Mouse (Mus musculus): ENCODE results near the gene Ucma. TPM values are rescaled to one million over a fixed set of nuclear protein-coding genes. Genes with fewer than 3 reads are reported as not detected.
"Not testable (repeated sequence)": the region's sequence is repeated elsewhere in the genome, so short reads cannot be mapped to it uniquely, and the experiment has no call there.

Ucma gene
- not detected in 2 replicates for polyA plus RNA-seq (2012; rRNA removed)

DNA sequence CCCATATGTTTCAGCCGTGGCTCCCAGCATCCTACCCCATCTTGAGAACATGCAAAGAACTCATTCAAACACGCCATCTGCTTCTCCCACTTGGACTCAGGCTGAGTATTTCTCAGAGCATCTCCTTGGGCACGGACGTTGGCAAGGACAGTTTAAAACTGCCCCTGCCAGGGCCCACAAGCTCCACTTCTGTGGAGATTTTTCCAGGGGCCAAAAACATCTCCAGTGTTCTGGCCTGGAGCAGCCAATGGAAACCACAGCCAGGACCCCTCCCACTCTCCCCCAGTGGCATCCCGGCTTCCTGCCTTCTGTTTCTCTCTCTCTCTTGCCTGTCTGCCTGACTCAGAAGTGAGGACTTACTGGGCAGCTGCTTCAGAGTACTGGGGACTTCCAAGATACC lies at the start of gene Ucma:
Gene Ucma, plus strand, starts transcription at position 316 of the 400 bp plus-strand sequence.
- no peak for DNase-seq (ENCODE audit: low read depth, low spot score)
- 72% methylated on average over 5 of the region's 5 CpGs for WGBS

DNA sequence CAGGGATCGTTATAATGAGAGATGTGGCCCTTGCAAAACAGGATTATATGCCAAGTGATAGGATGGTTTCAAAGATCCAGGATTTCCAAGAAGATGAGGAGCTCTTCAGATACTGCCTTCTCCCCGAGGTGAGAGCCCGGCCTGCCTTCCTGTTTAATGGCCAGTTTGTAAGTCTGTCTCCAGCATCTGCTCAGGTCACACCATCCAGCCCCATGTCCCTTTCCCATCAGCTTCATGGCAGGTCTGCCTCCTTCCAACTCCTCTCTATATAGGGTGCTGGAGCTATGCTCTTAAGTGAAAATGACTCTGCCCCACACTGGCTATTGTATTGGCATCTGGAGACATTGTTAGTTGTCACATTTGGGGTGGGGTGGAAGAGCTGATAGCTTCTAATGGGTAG lies 48.5 kb upstream of the Ucma start:
- DNase-seq (ENCODE audit: low read depth, low spot score) = no peak
- WGBS = 92% methylated on average over 3 of the region's 3 CpGs

DNA sequence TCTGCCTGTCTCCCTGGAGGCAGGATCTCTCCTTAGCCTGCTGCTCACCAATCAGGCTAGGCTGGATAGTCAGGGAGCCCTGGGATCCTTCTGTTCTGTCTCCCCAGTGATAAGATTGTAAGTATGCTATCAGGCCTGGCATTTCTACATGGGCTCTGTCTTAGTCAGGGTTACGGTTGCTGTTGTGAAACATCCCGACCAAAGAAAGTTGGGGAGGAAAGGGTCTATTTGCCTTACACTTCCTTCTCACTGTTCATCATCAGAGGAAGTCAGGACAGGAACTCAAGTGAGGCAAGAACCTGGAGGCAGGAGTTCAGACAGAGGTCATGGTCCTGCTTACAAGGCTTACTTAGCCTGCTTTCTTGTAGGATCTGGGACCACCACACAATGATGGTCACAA lies 46.7 kb upstream of the Ucma start:
- 78% methylated on average over 2 of the region's 2 CpGs for WGBS
- no peak for DNase-seq (ENCODE audit: low read depth, low spot score)

DNA sequence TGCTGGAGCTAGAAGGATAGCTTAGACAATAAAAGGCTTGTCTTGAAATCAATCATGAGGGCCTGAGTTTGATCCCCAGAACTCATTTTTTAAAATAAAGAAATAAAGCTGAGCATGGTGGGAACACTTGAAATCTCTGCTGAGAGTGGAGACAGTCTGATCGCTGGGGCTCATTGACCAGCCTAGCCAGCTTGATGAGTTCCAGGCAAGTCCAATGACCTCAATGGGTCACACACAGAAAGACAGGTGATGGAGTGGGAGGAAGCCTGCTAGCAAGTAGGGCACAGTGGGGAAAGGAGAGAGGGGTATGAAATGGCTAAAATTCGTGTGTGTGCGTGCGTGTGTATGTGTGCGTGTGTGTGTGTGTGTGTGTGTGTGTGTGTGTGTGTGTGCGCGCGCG lies 41.4 kb upstream of the Ucma start:
- no peak for DNase-seq (ENCODE audit: low read depth, low spot score)
- WGBS = 91% methylated on average over 9 of the region's 9 CpGs

DNA sequence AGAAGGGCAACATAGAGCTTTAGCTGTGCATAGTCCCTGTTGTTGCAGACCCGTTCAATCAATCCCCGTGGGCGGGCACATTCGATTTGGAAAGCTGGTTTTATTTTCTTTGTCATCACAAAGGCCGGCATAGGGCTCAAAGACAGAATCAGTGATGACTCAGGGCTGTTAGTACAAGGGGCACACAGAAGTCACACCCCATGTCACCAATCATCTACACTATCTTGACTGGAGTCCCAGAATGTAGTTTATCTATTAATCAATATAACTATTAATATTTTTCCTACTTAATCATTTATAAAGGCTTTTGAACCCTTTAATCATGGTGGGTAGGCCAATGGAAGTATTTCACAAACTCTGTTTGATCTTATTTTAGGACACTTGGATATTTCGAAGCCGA lies 38.0 kb upstream of the Ucma start:
- no peak for DNase-seq (ENCODE audit: low read depth, low spot score)
- WGBS = 91% methylated on average over 7 of the region's 7 CpGs

DNA sequence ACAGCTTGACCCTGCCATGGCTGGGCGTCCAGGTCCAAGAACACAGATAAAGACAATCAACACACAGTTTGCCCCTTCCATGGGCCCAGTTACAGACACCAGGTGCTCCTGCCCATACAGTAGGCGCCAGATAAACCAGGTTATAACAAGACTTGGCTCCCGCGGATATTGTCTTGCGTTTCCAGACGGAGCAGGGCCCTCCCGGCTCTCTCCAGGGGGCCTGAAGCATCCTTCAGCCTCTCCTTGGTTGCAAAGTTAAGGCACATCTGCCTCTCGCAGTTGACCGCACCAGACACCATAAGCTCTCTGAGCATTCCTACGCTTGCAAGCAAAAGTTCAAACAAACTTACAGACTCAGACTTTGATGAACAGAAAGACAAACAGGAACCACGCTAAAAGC lies 35.1 kb upstream of the Ucma start:
- no peak for DNase-seq (ENCODE audit: low read depth, low spot score)
- 93% methylated on average over 11 of the region's 11 CpGs for WGBS

DNA sequence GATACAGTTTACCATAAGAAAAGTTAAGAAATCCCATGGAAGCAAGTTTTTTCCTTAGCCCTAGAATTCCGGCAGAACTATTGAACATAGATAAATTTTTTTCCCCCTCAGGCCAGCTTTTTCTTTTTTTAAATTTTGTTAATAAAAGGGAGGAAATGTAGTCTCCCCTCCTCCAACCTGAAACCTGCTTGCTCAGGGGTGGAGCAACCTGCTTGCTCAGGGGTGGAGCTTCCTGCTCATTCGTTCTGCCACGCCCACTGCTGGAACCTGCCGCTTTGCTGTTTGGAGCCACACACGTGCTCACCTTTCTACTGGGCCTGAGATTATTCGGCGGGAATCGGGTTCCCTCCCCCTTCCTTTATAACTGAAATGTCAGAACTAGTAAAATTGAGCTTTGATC lies 26.2 kb upstream of the Ucma start:
- WGBS = 45% methylated on average over 8 of the region's 8 CpGs
- not testable (repeated sequence) for DNase-seq (ENCODE audit: low read depth, low spot score)

DNA sequence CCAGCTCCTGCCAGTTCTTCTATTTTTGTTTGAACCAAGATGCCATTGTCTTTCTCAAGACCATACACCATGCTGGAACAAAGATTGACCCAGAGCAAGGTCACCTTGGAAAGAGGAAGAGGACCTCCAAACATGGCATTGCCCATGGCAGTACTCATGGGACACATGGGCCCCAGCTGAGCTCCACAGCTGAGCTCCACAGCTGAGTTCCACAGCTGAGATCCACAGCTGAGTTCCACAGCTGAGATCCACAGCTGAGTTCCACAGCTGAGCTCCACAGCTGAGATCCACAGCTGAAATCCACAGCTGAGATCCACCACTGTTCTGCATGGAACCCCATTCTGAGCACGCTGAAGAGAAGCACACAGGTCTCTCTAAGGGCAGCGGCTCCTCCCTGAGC lies 24.9 kb upstream of the Ucma start:
- no peak for DNase-seq (ENCODE audit: low read depth, low spot score)
- 98% methylated on average over 2 of the region's 2 CpGs for WGBS

DNA sequence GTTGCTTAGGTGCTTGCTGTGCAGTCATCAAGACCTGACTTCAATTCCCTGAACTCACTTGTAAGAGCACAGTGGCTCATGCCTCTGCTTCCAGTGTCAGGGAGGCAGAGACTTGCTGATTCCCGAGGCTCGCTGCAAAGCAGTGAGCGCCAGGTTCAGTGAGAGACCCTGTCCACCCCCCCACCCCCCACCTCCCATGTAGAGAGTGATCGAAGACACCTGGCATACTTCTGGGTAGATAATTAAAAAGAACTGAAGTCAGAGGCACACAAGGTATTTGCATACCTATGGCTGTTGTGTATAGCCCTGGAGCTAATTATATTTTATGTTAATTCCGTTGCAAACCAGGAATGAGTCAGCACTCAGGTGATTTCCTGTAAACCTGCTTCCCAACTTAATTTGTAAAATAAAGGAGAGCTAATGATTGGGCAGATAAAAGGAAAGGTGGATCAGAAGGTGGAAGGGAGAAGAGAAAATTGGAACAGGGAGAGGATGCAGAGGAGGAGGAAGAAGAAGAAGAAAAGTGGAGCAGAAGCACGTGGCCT lies 21.6 kb upstream of the Ucma start:
- WGBS = 80% methylated on average over 6 of the region's 6 CpGs
- no peak for DNase-seq (ENCODE audit: low read depth, low spot score)

DNA sequence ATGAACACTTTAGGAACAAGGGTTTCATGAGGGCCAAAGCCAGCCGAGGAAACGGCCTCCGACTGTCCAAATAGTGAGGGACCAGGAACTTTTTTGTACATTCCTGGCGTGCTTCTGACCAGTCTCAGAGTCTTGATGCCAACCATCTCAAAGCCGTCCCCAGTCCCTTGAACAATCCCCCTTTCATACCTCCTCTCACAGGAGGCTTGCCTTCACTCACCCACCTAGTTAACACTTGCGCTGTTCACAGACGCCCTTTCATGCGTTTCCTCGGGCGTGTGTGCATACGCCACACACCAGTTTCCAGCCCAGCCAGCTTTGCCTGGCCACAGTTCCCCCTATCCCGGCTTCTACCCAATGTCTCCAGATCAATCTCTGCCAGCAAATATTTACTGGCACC lies 17.9 kb upstream of the Ucma start:
- no peak for DNase-seq (ENCODE audit: low read depth, low spot score)
- 82% methylated on average over 12 of the region's 12 CpGs for WGBS

DNA sequence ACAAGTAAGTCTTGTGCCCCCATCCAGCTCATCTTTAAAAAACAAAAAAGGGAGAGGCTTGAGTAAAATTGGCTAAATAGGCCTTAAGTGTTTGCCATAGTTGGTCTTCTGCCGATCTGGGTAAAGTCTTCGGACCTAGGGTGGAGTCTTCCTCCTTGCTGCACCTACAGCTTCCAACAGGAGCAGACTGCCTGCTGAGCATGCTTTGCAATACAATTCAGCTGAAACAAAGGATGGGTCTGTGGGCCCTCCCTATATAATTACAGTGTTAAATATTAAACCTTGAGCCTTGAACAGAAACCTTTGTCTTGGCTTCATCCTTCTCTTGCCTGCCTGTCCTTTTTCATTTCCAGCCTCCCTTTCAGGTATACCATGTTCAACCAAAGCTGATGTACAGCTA lies 8.1 kb upstream of the Ucma start:
- WGBS = 33% methylated on average over 2 of the region's 2 CpGs
- DNase-seq (ENCODE audit: low read depth, low spot score) = no peak

DNA sequence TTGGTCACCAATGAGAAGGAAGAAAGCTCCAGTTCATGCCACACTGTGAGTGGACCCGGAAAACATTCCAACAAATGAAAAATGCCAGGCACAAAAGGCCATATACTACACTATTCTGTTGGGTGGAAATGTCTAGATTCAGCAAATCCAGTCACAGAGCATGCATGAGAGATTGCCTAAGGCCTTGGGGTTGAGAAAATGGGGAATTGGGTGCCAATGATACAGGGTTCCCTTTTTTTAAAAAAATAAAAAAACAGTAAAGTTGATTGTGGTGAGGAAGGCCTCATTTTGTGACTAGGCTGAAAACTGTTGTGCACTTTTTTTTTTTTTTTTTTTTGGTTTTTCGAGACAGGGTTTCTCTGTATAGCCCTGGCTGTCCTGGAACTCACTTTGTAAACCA lies 6.8 kb upstream of the Ucma start:
- DNase-seq (ENCODE audit: low read depth, low spot score) = no peak
- 68% methylated on average over 2 of the region's 2 CpGs for WGBS

DNA sequence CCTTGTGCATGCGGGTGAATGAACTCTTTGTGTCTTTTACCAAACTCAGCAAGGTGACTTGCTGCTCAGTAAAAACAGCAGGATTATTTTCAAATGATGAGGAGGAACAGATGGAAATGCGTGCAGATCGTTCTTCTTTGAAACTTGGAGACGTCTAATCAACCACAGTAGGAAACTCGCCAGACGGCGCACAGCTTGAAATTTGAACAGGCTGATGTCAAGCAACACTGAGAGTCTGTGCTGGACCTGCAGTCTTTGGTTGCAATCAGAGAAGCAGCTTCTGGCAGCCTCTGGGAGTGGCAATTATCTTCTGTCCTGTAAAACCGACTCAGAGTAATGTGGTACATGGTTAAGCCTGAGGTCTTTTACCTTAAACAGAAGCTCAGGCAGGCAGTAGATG lies 2.2 kb downstream of the Ucma start:
- WGBS = 65% methylated on average over 8 of the region's 8 CpGs
- no peak for DNase-seq (ENCODE audit: low read depth, low spot score)

DNA sequence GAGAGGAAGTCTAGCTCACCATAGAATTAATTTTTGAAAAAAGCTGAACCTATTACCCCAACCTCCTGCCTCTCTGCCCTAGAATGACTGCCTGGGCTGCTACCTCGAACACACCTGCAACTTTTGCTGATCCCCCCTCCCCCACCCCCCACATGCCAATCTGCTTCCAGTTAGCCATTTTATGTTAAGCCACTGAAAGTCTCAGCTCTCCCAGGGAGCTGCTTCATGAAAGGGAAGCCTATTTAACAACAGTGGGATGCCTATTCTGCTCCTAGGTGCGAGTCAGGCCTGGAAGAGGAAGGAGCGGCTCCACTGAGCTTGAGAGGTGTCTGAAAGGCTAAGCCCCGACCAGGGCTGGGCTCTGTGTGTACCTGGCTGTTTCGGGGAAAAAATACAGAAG lies 8.1 kb downstream of the Ucma start:
- WGBS = 55% methylated on average over 5 of the region's 5 CpGs

DNA sequence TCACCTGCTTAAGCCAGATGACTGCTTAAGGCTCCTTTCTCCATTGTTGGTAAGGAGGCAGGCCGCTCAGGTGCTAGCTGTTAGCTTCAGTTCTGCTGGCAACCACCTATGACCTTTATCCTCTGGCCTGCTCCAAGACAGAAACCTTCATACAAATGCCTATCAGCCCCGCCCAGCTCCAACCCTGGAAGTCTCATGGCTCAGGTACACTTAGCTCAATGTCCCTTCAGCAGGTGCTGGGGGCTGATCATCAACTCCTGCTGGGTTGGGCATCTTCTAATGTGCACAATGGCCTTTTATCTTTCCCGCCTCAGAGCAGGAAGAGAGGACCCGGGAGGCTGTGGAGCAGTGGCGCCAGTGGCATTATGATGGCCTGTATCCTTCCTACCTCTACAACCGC lies 9.1 kb downstream of the Ucma start:
- no peak for DNase-seq (ENCODE audit: low read depth, low spot score)
- WGBS = 39% methylated on average over 6 of the region's 6 CpGs

More for the DNA sequence above, 8.1 kb downstream of the Ucma start:
- no peak for DNase-seq (ENCODE audit: low read depth, low spot score)

DNA sequence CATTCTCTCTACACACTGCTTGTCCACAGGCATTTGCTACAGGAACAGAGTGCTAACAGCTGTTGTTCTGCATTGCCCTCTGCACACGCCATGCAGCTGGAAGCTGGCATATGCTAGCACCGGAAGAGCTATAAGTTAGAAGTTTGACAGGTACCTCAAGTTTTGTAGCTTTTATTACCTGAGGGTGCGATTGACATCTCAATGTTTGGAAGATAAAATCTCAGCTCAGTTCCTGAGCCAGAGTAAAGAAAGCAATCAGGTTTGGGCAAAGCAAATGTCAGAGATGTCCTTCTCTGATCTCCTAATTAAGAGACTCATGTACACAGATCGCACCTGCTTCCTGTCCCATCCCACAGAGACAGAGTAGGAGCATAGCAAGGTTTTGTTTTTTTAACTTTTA lies 10.9 kb downstream of the Ucma start:
- 33% methylated on average over 4 of the region's 4 CpGs for WGBS
- DNase-seq (ENCODE audit: low read depth, low spot score) = no peak

DNA sequence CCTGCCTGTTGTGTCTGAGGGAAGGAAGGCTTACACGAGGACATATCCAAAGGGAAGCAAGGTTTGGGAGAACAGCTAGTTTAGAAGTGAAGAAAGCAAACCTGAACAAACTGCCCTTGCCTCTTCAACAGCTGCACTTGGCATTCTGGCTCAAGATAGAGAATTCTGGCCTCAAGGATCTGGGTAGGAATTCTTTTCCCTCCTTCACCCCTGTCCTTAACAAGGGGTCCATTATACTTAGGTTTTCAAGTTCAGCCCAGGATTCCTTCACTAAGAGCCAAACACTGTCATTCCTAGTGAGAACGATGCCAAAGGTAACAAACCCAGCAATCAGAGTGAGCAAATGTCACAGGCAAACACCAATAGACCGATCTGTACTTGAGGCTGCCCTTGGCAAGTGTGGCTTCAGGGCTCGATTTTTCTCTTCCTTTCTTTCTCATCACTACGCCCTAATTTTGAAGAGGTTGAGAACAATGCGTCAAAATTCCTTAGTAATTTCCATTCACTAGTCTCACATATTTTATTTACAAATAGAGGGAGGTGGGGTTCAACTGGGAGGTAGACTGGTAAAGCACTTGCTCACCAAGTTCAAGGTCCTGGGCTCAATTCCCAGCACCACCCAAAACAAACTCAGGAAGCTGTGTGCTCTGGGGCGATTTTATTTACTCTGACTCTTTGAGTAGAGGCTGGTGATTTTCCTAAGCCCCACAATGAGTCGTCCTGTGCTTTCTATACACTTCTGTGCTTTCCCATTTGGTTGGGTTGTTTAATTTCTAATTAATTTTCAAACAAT lies 11.7 kb downstream of the Ucma start:
- DNase-seq (ENCODE audit: low read depth, low spot score) = no peak
- WGBS = 41% methylated on average over 8 of the region's 8 CpGs

DNA sequence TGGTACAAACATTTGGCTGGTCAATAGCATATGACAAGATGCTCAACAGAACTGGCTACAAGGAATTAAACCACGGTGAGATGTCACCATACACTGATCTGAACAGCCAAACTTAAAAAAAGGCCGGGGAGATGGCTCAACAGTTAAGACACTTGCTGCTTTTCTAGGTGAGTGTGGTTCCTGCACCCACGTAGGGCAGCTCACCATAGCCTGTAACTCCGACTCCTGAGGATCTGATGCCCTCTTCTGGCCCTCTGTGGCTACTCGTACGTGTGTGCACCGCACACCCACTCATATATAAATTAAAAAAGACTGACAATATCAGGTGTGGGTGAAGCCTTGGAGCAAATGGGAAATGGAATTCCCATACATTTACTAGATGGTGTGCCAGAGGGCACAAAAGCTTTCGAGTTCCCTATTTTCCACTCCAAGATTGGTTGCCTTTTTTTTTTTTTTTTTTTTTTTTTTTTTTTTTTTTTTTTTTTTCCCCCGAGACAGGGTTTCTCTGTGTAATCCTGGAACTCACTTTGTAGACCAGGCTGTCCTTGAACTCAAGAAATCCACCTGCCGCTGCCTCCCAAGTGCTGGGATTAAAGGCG lies 13.0 kb downstream of the Ucma start:
- WGBS = 80% methylated on average over 11 of the region's 11 CpGs
- DNase-seq (ENCODE audit: low read depth, low spot score) = no peak

DNA sequence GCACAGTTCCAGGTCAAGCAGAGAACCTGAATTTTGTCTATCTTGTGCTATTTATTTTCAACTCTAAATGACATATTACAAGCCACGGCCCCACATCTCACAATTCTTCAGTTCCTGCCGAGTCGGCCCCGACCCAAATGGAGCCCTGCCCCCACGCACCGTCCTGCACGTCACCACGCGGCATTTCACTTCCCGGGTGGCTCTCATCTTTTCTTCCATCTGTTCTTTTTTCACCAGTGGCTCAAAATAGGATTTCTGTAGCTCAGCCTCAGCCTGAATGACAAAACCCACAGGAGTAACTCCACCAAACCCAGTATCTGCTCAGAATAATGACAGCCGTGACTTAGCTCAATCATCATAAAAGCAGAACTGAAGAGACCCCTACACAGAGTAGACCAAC lies 17.7 kb downstream of the Ucma start:
- no peak for DNase-seq (ENCODE audit: low read depth, low spot score)
- WGBS = 97% methylated on average over 11 of the region's 11 CpGs

DNA sequence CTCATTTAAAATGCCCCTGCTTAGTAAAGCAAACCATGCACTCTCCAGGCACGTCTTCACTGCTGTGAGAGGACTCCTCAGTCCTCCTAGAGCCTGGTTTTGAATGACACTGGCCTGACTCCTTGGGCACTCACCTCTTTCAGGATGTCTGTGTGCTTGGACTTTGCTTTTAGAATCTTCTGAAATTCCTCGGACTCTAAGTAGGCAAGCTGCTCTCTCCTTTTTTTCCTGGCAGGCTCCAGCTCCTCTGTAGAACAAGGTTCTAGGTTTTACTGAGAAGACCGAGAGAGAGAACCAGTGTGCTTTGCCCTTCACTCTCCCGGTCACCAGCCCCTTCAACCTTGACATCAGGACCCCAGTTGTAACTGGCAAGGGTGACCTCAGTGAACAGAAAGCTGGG lies 18.5 kb downstream of the Ucma start:
- WGBS = 89% methylated on average over 4 of the region's 4 CpGs

DNA sequence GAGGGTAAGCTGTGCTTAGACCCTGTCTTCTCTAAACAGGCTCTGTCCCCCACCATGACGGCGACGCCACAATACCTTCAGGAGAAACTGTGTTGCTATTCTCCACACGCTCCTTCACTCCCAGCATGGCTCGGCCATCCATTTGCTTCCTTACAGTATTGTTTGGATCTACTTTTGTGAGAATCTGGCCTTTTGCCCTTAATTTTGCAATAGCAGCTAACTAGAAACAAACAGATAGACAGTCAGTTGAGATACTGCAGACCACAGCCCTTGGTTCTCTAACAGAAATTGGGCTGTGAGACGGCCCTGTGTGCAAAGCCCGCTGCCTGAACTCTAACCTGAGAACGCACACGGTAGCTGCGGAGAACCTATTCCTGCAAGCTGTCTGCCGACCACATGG lies 19.7 kb downstream of the Ucma start:
- 93% methylated on average over 11 of the region's 11 CpGs for WGBS
- no peak for DNase-seq (ENCODE audit: low read depth, low spot score)

More for the DNA sequence above, 18.5 kb downstream of the Ucma start:
- DNase-seq (ENCODE audit: low read depth, low spot score) = no peak
